Mouse (Mus musculus): ENCODE measurements around the gene Kbtbd4.

DNA sequence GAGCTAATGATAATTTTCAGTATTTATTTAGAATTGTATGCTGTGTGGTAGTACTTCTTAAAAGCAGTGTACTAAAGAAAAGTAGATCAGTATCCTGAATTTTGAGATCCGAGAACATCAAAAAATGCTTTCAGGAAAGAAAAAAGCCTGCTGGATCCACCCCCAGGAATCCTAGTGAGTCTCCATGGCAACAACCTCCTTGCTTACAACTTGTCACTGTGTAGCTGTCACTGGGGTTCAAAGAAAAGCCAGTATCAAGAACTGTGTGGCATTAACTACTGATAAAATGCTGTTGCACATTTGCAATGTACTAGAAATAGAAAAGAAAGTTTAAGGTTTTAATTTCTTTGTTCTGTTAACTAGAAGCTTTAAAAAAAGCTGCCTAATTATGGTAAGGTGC, 51.5 kb downstream of the Kbtbd4 start:
- TF ChIP-seq EP300 (IDR thresholded peaks at IDR 0.05; ENCODE audit: low read depth) (no peak), CTCF (IDR thresholded peaks at IDR 0.05; ENCODE audit: low read depth) (no peak)

All from liver, postnatal 0 days (tissue).